Mouse (Mus musculus): ENCODE data around the gene Anapc15-ps. TPM values are rescaled to one million over a fixed set of nuclear protein-coding genes. Genes with fewer than 3 reads are reported as not detected.

The Anapc15-ps gene
- polyA plus RNA-seq, 1 experiment from 2014 or later, result not detected

GRCm38 (mm10) chr10:95684250-95684649, 11.0 kb upstream of the Anapc15-ps start:
- Histone ChIP-seq H3K27me3 (ENCODE audit: control insufficient read depth, insufficient read depth, low read length) (no peaks in the 10 kb centered on the region), H3K4me1 (ENCODE audit: control insufficient read depth, insufficient read depth, low read length) (no peaks in the 10 kb centered on the region), H3K9me3 (ENCODE audit: control insufficient read depth, low read length) (no peaks in the 10 kb centered on the region), H3K27ac (ENCODE audit: low read depth, low read length) (no peak overlapping the region), H3K4me3 (ENCODE audit: low read length) (no peak overlapping the region), H3K9ac (ENCODE audit: low read depth, low read length) (no peak overlapping the region), H3K4me2 (replicated peaks; ENCODE audit: low read depth, low read length) (no peak overlapping the region), H3K36me3 (ENCODE audit: control insufficient read depth, insufficient read depth, low read length) (no peaks in the 10 kb centered on the region)
- no peak for ATAC-seq (ENCODE audit: low FRiP score, low TSS enrichment)
- 92% methylated on average over 4 of the region's 4 CpGs for WGBS

GRCm38 (mm10) chr10:95683735-95684134, 10.5 kb upstream of the Anapc15-ps start:
- H3K4me1 ChIP-seq (ENCODE audit: control insufficient read depth, insufficient read depth, low read length), result no peaks in the 10 kb centered on the region
- no peaks in the 10 kb centered on the region for H3K27me3 ChIP-seq (ENCODE audit: control insufficient read depth, insufficient read depth, low read length)
- ATAC-seq (ENCODE audit: low FRiP score, low TSS enrichment), result no peak
- H3K4me2 ChIP-seq (replicated peaks; ENCODE audit: low read depth, low read length), result no peak overlapping the region
- H3K4me3 ChIP-seq (ENCODE audit: low read length), result no peak overlapping the region
- H3K27ac ChIP-seq (ENCODE audit: low read depth, low read length), result no peak overlapping the region
- no peaks in the 10 kb centered on the region for H3K36me3 ChIP-seq (ENCODE audit: control insufficient read depth, insufficient read depth, low read length)
- 96% methylated on average over 3 of the region's 3 CpGs for WGBS
- no peaks in the 10 kb centered on the region for H3K9me3 ChIP-seq (ENCODE audit: control insufficient read depth, low read length)
- H3K9ac ChIP-seq (ENCODE audit: low read depth, low read length), result no peak overlapping the region

- Histone ChIP-seq H3K9me3 (ENCODE audit: control insufficient read depth, low read length) (no peaks in the 10 kb centered on the region), H3K4me1 (ENCODE audit: control insufficient read depth, insufficient read depth, low read length) (peaks cover 4% of the 10 kb centered on the region; the same call in 1 of the 2 replicates), H3K4me3 (ENCODE audit: low read length) (no peak overlapping the region), H3K9ac (ENCODE audit: low read depth, low read length) (no peak overlapping the region), H3K4me2 (replicated peaks; ENCODE audit: low read depth, low read length) (no peak overlapping the region), H3K27ac (ENCODE audit: low read depth, low read length) (no peak overlapping the region), H3K36me3 (ENCODE audit: control insufficient read depth, insufficient read depth, low read length) (no peaks in the 10 kb centered on the region), H3K27me3 (ENCODE audit: control insufficient read depth, insufficient read depth, low read length) (no peaks in the 10 kb centered on the region)
- WGBS, result 66% methylated on average over 10 of the region's 10 CpGs
- ATAC-seq (ENCODE audit: low FRiP score, low TSS enrichment), result no peak
Measured at GRCm38 (mm10) chr10:95682964-95683363, 9.7 kb upstream of the Anapc15-ps start.

- Histone ChIP-seq H3K36me3 (ENCODE audit: control insufficient read depth, insufficient read depth, low read length) (no peaks in the 10 kb centered on the region), H3K4me2 (replicated peaks; ENCODE audit: low read depth, low read length) (no peak overlapping the region), H3K4me1 (ENCODE audit: control insufficient read depth, insufficient read depth, low read length) (peaks cover 8% of the 10 kb centered on the region; the same call in 1 of the 2 replicates), H3K27ac (ENCODE audit: low read depth, low read length) (no peak overlapping the region), H3K9me3 (ENCODE audit: control insufficient read depth, low read length) (no peaks in the 10 kb centered on the region), H3K27me3 (ENCODE audit: control insufficient read depth, insufficient read depth, low read length) (no peaks in the 10 kb centered on the region), H3K4me3 (ENCODE audit: low read length) (no peak overlapping the region), H3K9ac (ENCODE audit: low read depth, low read length) (no peak overlapping the region)
- no peak for ATAC-seq (ENCODE audit: low FRiP score, low TSS enrichment)
- 88% methylated on average over 9 of the region's 9 CpGs for WGBS
Measured at GRCm38 (mm10) chr10:95682091-95682740, 9.0 kb upstream of the Anapc15-ps start.

- no peak overlapping the region for H3K27ac ChIP-seq (ENCODE audit: low read depth, low read length)
- no peaks in the 10 kb centered on the region for H3K36me3 ChIP-seq (ENCODE audit: control insufficient read depth, insufficient read depth, low read length)
- H3K27me3 ChIP-seq (ENCODE audit: control insufficient read depth, insufficient read depth, low read length), result no peaks in the 10 kb centered on the region
- H3K4me3 ChIP-seq (ENCODE audit: low read length), result no peak overlapping the region
- no peak overlapping the region for H3K9ac ChIP-seq (ENCODE audit: low read depth, low read length)
- H3K4me2 ChIP-seq (replicated peaks; ENCODE audit: low read depth, low read length), result no peak overlapping the region
- no peaks in the 10 kb centered on the region for H3K9me3 ChIP-seq (ENCODE audit: control insufficient read depth, low read length)
- WGBS, result 86% methylated on average over 4 of the region's 4 CpGs
- peaks cover 8% of the 10 kb centered on the region; the same call in 1 of the 2 replicates for H3K4me1 ChIP-seq (ENCODE audit: control insufficient read depth, insufficient read depth, low read length)
- ATAC-seq (ENCODE audit: low FRiP score, low TSS enrichment), result no peak
Measured at GRCm38 (mm10) chr10:95681481-95681880, 8.2 kb upstream of the Anapc15-ps start.

- no peaks in the 10 kb centered on the region for H3K27me3 ChIP-seq (ENCODE audit: control insufficient read depth, insufficient read depth, low read length)
- peak overlapping the region; percentile 18; the same call in 1 of the 2 replicates for H3K4me2 ChIP-seq (replicated peaks; ENCODE audit: low read depth, low read length)
- H3K36me3 ChIP-seq (ENCODE audit: control insufficient read depth, insufficient read depth, low read length), result no peaks in the 10 kb centered on the region
- ATAC-seq (ENCODE audit: low FRiP score, low TSS enrichment), result no peak
- WGBS, result 67% methylated on average over 7 of the region's 7 CpGs
- 0 out of 2 replicates have a peak overlapping the region, but pooled peaks have one; percentile 3 for H3K4me3 ChIP-seq (ENCODE audit: low read length)
- no peak overlapping the region for H3K27ac ChIP-seq (ENCODE audit: low read depth, low read length)
- H3K9me3 ChIP-seq (ENCODE audit: control insufficient read depth, low read length), result no peaks in the 10 kb centered on the region
- H3K9ac ChIP-seq (ENCODE audit: low read depth, low read length), result no peak overlapping the region
- peaks cover 8% of the 10 kb centered on the region; the same call in 1 of the 2 replicates for H3K4me1 ChIP-seq (ENCODE audit: control insufficient read depth, insufficient read depth, low read length)
Measured at GRCm38 (mm10) chr10:95681058-95681440, 7.8 kb upstream of the Anapc15-ps start.

- Histone ChIP-seq H3K4me2 (replicated peaks; ENCODE audit: low read depth, low read length) (peak overlapping the region; percentile 18; the same call in 1 of the 2 replicates), H3K27me3 (ENCODE audit: control insufficient read depth, insufficient read depth, low read length) (no peaks in the 10 kb centered on the region), H3K27ac (ENCODE audit: low read depth, low read length) (no peak overlapping the region), H3K4me1 (ENCODE audit: control insufficient read depth, insufficient read depth, low read length) (peaks cover 8% of the 10 kb centered on the region; the same call in 1 of the 2 replicates), H3K4me3 (ENCODE audit: low read length) (0 out of 2 replicates have a peak overlapping the region, but pooled peaks have one; percentile 3), H3K9me3 (ENCODE audit: control insufficient read depth, low read length) (no peaks in the 10 kb centered on the region), H3K36me3 (ENCODE audit: control insufficient read depth, insufficient read depth, low read length) (no peaks in the 10 kb centered on the region), H3K9ac (ENCODE audit: low read depth, low read length) (no peak overlapping the region)
- WGBS, result 66% methylated on average over 28 of the region's 28 CpGs
- ATAC-seq (ENCODE audit: low FRiP score, low TSS enrichment), result no peak
Measured at GRCm38 (mm10) chr10:95680153-95681057, 7.2 kb upstream of the Anapc15-ps start.

GRCm38 (mm10) chr10:95679131-95679530, 5.9 kb upstream of the Anapc15-ps start:
- peaks cover 8% of the 10 kb centered on the region; the same call in 1 of the 2 replicates for H3K4me1 ChIP-seq (ENCODE audit: control insufficient read depth, insufficient read depth, low read length)
- no peak overlapping the region for H3K4me3 ChIP-seq (ENCODE audit: low read length)
- WGBS, result 89% methylated on average over 5 of the region's 5 CpGs
- H3K9me3 ChIP-seq (ENCODE audit: control insufficient read depth, low read length), result no peaks in the 10 kb centered on the region
- no peaks in the 10 kb centered on the region for H3K36me3 ChIP-seq (ENCODE audit: control insufficient read depth, insufficient read depth, low read length)
- ATAC-seq (ENCODE audit: low FRiP score, low TSS enrichment), result no peak
- H3K27ac ChIP-seq (ENCODE audit: low read depth, low read length), result no peak overlapping the region
- no peak overlapping the region for H3K9ac ChIP-seq (ENCODE audit: low read depth, low read length)
- no peaks in the 10 kb centered on the region for H3K27me3 ChIP-seq (ENCODE audit: control insufficient read depth, insufficient read depth, low read length)
- H3K4me2 ChIP-seq (replicated peaks; ENCODE audit: low read depth, low read length), result no peak overlapping the region

- Histone ChIP-seq H3K9ac (ENCODE audit: low read depth, low read length) (no peak overlapping the region), H3K4me1 (ENCODE audit: control insufficient read depth, insufficient read depth, low read length) (peaks cover 8% of the 10 kb centered on the region; the same call in 1 of the 2 replicates), H3K36me3 (ENCODE audit: control insufficient read depth, insufficient read depth, low read length) (no peaks in the 10 kb centered on the region), H3K4me3 (ENCODE audit: low read length) (no peak overlapping the region), H3K4me2 (replicated peaks; ENCODE audit: low read depth, low read length) (no peak overlapping the region), H3K27ac (ENCODE audit: low read depth, low read length) (no peak overlapping the region), H3K9me3 (ENCODE audit: control insufficient read depth, low read length) (no peaks in the 10 kb centered on the region), H3K27me3 (ENCODE audit: control insufficient read depth, insufficient read depth, low read length) (no peaks in the 10 kb centered on the region)
- WGBS, result 84% methylated on average over 2 of the region's 2 CpGs
- no peak for ATAC-seq (ENCODE audit: low FRiP score, low TSS enrichment)
Measured at GRCm38 (mm10) chr10:95678661-95679060, 5.4 kb upstream of the Anapc15-ps start.
